Mouse (Mus musculus) cerebellum, postnatal 10 days (tissue): Measurements from ENCODE around the gene Xkr8.

Experiments
- DNase-seq, 2 experiments: peaks; one replicate each; pipeline ENCODE4 v3.0.0; 2021; ENCODE audit warnings: mixed read lengths in 2 of 2

Gene Xkr8

DNA sequence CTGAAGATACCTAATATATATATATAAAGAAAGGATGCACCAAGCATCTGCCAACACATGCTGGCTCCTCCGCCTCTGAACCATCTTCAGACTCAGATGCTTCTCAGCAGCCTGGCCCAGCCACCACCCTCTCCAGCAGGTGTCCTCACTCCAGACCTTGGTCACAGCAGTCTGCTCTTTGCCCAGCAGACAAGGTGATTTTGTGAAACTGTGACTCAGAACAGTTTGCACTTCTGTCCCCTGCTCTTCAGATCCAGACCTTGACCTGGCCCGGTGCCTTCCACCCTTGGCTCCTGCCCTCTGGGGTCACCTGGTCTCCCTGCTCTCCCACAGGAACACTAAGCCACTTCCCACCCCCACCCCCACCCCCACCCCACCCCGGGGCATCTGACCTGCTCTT is 3.5 kb upstream of the Xkr8 start:
- DNase-seq = no peak

GRCm38 (mm10) chr4:132735389-132735788 is 3.0 kb upstream of the Xkr8 start:
- no peak for DNase-seq

DNA sequence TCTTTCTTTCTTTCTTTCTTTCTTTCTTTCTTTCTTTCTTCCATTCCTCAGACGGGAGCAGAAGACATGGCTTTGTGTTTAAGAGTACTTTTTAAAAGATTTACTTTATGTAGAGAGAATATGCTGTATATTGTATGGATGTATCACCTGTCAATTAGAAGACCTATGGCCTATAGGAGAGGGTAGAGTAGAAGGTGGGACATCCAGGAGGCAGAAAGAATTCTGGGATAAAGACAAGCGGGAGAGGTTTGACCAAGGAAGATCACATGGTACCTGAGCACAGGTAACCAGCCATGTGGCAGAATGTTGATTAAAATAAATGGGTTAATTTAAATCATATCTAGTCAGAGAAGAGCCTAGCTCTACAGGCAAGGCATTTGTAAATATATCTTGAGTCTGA is 2.4 kb upstream of the Xkr8 start:
- no peak for DNase-seq

- peak; percentile 32 to 46 for DNase-seq
Observed at GRCm38 (mm10) chr4:132733071-132733770, 875 bp upstream of the Xkr8 start.

GRCm38 (mm10) chr4:132731616-132732015 is 730 bp downstream of the Xkr8 start:
- no peak for DNase-seq

DNA sequence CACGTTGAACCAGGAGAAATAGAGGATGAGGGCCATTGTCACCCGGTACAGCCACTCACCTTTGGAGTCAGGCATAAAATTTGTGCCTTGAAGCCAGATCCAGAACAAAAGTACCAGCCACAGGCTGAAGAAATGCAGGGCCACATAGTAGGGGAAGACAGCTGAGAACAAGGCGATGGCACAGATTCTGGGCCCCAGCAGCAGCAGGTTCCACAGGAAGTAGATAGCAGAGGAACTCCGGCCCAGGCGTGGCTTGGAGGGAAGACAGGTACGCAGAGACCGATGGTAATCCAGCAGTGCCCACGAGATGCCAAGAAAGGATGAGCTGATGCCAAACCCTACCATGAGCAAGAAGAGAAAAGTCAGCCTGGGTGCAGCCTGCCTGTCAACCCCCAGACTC is 4.1 kb downstream of the Xkr8 start:
- DNase-seq = no peak

DNA sequence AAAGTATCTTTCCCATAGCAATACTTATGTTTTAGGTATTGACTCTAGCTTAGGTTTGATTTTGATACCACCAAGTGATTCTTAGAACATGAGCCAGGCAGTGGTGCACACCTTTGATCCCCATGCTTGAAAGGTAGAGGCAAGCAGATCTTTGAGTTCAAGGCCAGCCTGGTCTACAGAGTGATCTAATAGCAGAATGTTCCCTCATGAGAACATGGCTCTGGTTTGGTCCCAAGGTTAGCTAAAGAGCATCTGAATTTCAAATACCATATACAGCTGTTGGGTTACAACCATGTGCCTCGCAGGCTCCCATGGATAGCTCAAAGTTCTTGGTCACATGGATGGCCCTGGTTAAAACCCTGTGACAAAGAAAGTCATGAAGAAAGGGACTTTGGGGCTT is 14.1 kb downstream of the Xkr8 start:
- no peak for DNase-seq

GRCm38 (mm10) chr4:132713181-132713580 is 19.2 kb downstream of the Xkr8 start:
- no peak for DNase-seq

DNA sequence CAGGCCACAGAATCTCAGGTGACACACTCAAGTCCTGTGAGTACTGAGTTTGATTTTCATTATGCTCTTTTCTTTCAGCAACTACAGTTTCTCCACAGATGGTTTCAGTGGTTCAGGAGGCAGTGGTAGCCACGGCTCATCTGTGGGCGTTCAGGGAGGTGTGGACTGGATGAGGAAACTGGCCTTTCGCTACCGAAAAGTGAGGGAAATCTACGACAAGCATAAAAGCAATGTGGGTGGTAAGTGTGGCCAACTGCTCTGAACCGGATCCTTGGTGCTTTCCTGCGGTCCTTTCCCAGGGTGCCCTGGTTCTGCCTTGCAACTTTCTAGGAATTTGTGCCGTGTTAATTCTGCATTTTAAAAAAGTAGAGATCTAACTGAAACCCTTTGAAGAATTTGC is 25.5 kb downstream of the Xkr8 start:
- no peak for DNase-seq

- DNase-seq = no peak
Observed at GRCm38 (mm10) chr4:132702076-132702475, 30.3 kb downstream of the Xkr8 start.

DNA sequence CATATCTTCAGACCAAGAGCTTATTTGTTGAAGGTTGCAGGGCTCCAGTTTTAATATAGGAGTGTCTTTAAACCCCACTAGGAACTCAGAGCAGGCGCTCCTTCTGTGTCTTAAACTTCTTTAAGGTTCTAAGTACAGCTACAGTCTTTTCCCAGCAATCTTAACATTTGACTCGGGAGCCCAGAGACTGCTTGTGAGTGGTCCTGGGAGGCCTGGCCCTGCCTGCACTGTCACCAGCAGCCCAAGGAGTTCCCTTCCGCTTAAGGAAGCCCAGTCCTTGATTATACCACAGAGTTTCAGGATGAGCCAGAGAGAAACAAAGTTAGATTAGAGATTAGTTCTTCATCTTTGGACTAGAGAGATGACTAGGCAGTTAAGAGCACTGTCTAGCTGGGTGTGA is 39.0 kb downstream of the Xkr8 start:
- no peak for DNase-seq

GRCm38 (mm10) chr4:132689634-132690033 is 42.7 kb downstream of the Xkr8 start:
- no peak for DNase-seq

DNA sequence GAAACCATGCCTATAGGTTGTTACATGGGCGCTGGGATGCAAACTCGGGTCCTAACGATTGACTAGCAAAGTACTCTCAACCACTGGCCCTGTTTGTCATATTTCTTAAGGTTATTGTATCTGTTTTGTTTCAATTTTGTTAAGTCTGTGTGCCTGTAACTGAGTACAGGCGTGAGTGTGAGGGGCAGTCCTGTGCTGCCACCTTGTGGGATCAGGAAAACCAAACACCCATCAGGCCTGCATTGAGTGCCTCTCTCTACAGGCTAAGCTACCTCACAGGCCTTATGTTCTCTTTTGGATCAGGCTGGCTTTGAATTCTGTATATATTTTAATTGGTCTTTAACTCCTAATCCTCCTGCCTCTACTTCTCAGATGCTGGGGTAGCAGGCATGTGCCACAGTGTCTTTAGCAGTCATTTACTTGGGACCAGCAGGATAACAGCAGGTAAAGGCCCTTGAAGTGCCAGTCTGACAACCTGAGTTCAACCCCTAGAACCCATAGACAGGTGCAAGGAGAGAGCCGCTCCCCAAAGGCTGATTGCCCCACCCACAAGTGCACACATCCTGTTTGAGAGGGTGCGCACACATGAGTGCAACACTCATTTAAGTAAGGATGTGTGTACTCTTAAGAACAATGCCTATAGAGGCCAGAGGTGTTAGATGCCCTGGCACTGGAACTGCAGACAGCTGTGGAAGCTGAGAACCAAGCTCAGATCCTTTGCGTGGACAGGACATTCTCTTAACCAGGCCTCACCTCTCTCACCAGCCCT is 55.4 kb downstream of the Xkr8 start:
- DNase-seq = peak; percentile 16 to 33
